Mouse (Mus musculus): Measurements from ENCODE around the gene Rnd1.

Gene Rnd1

GRCm38 (mm10) chr15:98614551-98614950 is 62.7 kb downstream of the Rnd1 start:
- DNase-seq (ENCODE audit: low read depth, low spot score), result no peak

All from c-Kit-negative CD71-positive TER-119-positive erythroid progenitor cells, embryonic 14.5 days (primary cell).